Mouse (Mus musculus) forebrain, embryonic 11.5 days (tissue): ENCODE data around the gene 4931406C07Rik. TPM values are rescaled to one million over a fixed set of nuclear protein-coding genes. Genes with fewer than 3 reads are reported as not detected.

Source experiments
- ATAC-seq: fragments of 200-750 bp; cut with Nextera tagmentation; replicated peaks from 2 replicates; pipeline ENCODE4 v1.8.0; 2017; ENCODE audit warnings: moderate TSS enrichment; ENCODE audit not compliant: low FRiP score
- DNase-seq: peaks from one replicate; pipeline ENCODE4 v3.0.0-alpha.2; 2017; ENCODE audit warnings: low spot score
- H3K27ac ChIP-seq: fragments of 300-500 bp; sonication (generic); 2 replicates; pipeline ENCODE4 v1.5.1; 2014; ENCODE audit warnings: low read depth, low read length
- H3K27me3 ChIP-seq: fragments of 300-500 bp; sonication (generic); 2 replicates; pipeline ENCODE4 v1.6.1; 2014; ENCODE audit warnings: mild to moderate bottlenecking, low read length, mixed read lengths; ENCODE audit not compliant: control insufficient read depth, insufficient read depth
- H3K36me3 ChIP-seq: fragments of 300-500 bp; sonication (generic); 2 replicates; pipeline ENCODE4 v1.6.1; 2014; ENCODE audit warnings: mild to moderate bottlenecking, low read length, moderate library complexity, mixed read lengths; ENCODE audit not compliant: control insufficient read depth, insufficient read depth
- H3K4me1 ChIP-seq: fragments of 300-500 bp; sonication (generic); replicated peaks from 2 replicates; pipeline ENCODE4 v1.6.1; 2014; ENCODE audit warnings: low read length, mixed read lengths; ENCODE audit not compliant: control insufficient read depth, insufficient read depth
- H3K4me2 ChIP-seq: fragments of 300-500 bp; sonication (generic); 2 replicates; pipeline ENCODE4 v1.6.1; 2014; ENCODE audit warnings: low read depth, mild to moderate bottlenecking, low read length, moderate library complexity, mixed read lengths; ENCODE audit not compliant: severe bottlenecking
- H3K4me3 ChIP-seq: fragments of 300-500 bp; sonication (generic); 2 replicates; pipeline ENCODE4 v1.5.1; 2014; ENCODE audit warnings: low read depth, low read length
- H3K9ac ChIP-seq: fragments of 300-500 bp; sonication (generic); 2 replicates; pipeline ENCODE4 v1.6.1; 2014; ENCODE audit warnings: low read length
- H3K9me3 ChIP-seq: fragments of 300-500 bp; sonication (generic); 2 replicates; pipeline ENCODE4 v1.6.1; 2016; ENCODE audit warnings: low read length, mixed read lengths; ENCODE audit not compliant: control insufficient read depth
- WGBS: fragments of 180-500 bp; shearing (Covaris S2); extraction: QIAGEN DNeasy Blood & Tissue Kit; methylation state at CpG from one replicate; pipeline ENCODE4 v1.1.7; 2014; 5-methylcytosine and 5-hydroxymethylcytosine counted together
- polyA plus RNA-seq: library from polyadenylated mRNA; unstranded; fragments of >200 nt; fragmentation: Nextera tagmentation; extraction: Ambion mirVana; gene quantifications from 2 replicates; pipeline ENCODE4 v1.2.1, GENCODE M21; 2014

4931406C07Rik gene
- polyA plus RNA-seq, 1 experiment from 2014 or later = 6.3 TPM

GRCm38 (mm10) chr9:15279649-15280490 lies 26.4 kb downstream of the 4931406C07Rik start, which contains the start of gene Med17:
Gene Med17 (minus strand): TSS chr9:15279931.
- Histone ChIP-seq H3K9ac (peak within 1 kb of the TSS; percentile 97), H3K27me3 (no peaks in the 10 kb centered on the region), H3K36me3 (peaks cover 2% of the 10 kb centered on the region; the same call in 1 of the 2 replicates), H3K27ac (peak within 1 kb of the TSS; percentile 69), H3K4me3 (peak within 1 kb of the TSS; percentile 93), H3K4me1 (peaks cover 5% of the 10 kb centered on the region; the same call in 1 of the 2 replicates), H3K4me2 (peak within 1 kb of the TSS; percentile 82), H3K9me3 (no peaks in the 10 kb centered on the region)
- WGBS = 1% methylated on average over 57 of the region's 57 CpGs
- peak; percentile 98 for ATAC-seq
- peak; percentile 96 for DNase-seq

DNA sequence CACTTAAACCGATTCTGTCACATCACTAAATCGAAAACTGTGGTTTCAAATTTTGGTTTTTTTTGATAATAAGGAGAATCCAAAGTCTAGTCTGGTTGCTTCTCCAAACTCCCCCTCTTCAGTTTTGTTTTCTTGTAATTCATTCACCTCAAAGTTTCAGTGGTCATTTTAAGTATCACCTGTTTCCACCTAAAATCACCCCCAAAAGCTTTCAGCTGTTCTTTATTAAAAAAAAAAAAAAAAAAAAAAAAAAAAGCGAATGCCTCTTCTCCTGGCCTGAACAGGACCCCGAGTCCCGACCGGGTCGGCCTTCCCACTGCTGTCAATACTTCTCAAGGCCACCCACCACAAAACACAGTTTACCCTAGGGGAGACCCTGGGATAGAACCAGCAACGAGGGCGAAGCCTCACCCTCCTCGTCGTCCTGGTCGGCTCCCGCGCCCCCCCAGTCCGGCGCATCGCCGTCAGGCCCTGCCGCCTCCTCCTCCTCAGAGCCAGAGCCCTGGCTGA lies 27.1 kb downstream of the 4931406C07Rik start:
- H3K27ac ChIP-seq = peak overlapping the region; percentile 69
- no peaks in the 10 kb centered on the region for H3K27me3 ChIP-seq
- peaks cover 4% of the 10 kb centered on the region; the same call in 1 of the 2 replicates for H3K36me3 ChIP-seq
- peaks cover 5% of the 10 kb centered on the region; the same call in 1 of the 2 replicates for H3K4me1 ChIP-seq
- peak overlapping the region; percentile 93 for H3K4me3 ChIP-seq
- 9% methylated on average over 19 of the region's 19 CpGs for WGBS
- H3K9me3 ChIP-seq = no peaks in the 10 kb centered on the region
- no peak for DNase-seq
- ATAC-seq = no peak
- H3K4me2 ChIP-seq = peak overlapping the region; percentile 82
- peak overlapping the region; percentile 97 for H3K9ac ChIP-seq

GRCm38 (mm10) chr9:15278343-15278742 lies 27.9 kb downstream of the 4931406C07Rik start:
- Histone ChIP-seq H3K36me3 (peaks cover 10% of the 10 kb centered on the region; the same call in 1 of the 2 replicates), H3K9ac (no peak overlapping the region), H3K27ac (no peak overlapping the region), H3K27me3 (no peaks in the 10 kb centered on the region), H3K9me3 (no peaks in the 10 kb centered on the region), H3K4me2 (no peak overlapping the region), H3K4me1 (peaks cover 5% of the 10 kb centered on the region; the same call in 1 of the 2 replicates), H3K4me3 (no peak overlapping the region)
- ATAC-seq = no peak
- DNase-seq = no peak
- WGBS = 97% methylated on average over 3 of the region's 3 CpGs

GRCm38 (mm10) chr9:15276855-15277254 lies 29.4 kb downstream of the 4931406C07Rik start:
- DNase-seq (no peak), ATAC-seq (no peak)
- Histone ChIP-seq H3K4me3 (no peak overlapping the region), H3K27me3 (no peaks in the 10 kb centered on the region), H3K27ac (no peak overlapping the region), H3K4me1 (peaks cover 5% of the 10 kb centered on the region; the same call in 1 of the 2 replicates), H3K4me2 (no peak overlapping the region), H3K9me3 (no peaks in the 10 kb centered on the region), H3K36me3 (peaks cover 20% of the 10 kb centered on the region; the same call in 1 of the 2 replicates), H3K9ac (no peak overlapping the region)
- WGBS = 88% methylated on average over 4 of the region's 4 CpGs

- Histone ChIP-seq H3K9ac (no peak overlapping the region), H3K27me3 (no peaks in the 10 kb centered on the region), H3K4me2 (no peak overlapping the region), H3K27ac (no peak overlapping the region), H3K4me1 (no peaks in the 10 kb centered on the region; the same call in 1 of the 2 replicates), H3K9me3 (no peaks in the 10 kb centered on the region), H3K36me3 (peaks cover 26% of the 10 kb centered on the region; the same call in 1 of the 2 replicates), H3K4me3 (no peak overlapping the region)
- WGBS = 95% methylated on average over 2 of the region's 2 CpGs
- ATAC-seq (no peak), DNase-seq (no peak)
Measured at GRCm38 (mm10) chr9:15273981-15274380, 32.3 kb downstream of the 4931406C07Rik start.

DNA sequence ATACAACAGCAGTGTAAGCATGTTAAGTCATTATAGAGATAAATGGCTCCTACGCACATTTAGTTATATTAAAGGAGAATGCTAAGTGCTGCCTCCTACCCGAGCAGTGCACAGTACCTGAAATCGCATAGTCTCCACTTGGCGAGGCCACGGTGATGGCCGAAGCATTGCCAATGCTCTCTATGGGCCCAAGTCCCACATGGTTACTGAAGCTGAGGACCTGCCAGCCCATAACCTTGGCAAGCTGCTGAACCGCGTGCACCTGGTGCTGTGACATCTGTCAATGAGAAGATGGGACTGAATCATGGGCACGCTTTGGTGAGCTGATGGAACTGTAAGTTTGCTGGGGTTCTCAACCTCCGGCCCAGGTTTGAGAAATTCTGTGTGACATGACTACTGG lies 42.8 kb downstream of the 4931406C07Rik start:
- H3K36me3 ChIP-seq = peaks cover 13% of the 10 kb centered on the region; the same call in 1 of the 2 replicates
- no peak overlapping the region for H3K4me2 ChIP-seq
- H3K4me3 ChIP-seq = no peak overlapping the region
- no peaks in the 10 kb centered on the region for H3K9me3 ChIP-seq
- H3K27me3 ChIP-seq = no peaks in the 10 kb centered on the region
- H3K27ac ChIP-seq = no peak overlapping the region
- H3K9ac ChIP-seq = no peak overlapping the region
- no peaks in the 10 kb centered on the region for H3K4me1 ChIP-seq
- no peak for DNase-seq
- ATAC-seq = no peak
- WGBS = 96% methylated on average over 10 of the region's 10 CpGs

DNA sequence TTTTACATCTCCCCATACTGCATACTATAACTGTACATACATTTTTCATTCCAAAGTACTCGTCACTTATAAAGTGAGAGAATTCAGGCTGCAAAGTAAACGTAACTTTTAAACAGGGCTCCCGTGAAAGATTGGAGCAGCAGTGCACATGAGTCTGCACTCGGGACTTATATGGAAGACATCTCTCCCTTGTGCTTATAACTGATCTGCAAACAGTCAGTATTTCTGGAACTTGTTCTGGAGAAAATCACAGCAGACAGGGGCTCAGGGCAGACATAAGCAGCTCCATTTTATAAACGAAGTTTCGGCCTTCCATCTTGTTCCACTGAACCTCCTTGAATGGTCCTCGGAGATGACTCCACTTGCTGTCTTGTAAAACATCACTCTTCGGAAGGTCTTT lies 44.3 kb downstream of the 4931406C07Rik start:
- Histone ChIP-seq H3K36me3 (peaks cover 13% of the 10 kb centered on the region; the same call in 1 of the 2 replicates), H3K9me3 (no peaks in the 10 kb centered on the region), H3K27me3 (no peaks in the 10 kb centered on the region), H3K9ac (no peak overlapping the region), H3K4me3 (no peak overlapping the region), H3K27ac (no peak overlapping the region), H3K4me1 (no peaks in the 10 kb centered on the region), H3K4me2 (no peak overlapping the region)
- no peak for DNase-seq
- WGBS = 91% methylated on average over 8 of the region's 8 CpGs
- no peak for ATAC-seq

GRCm38 (mm10) chr9:15256214-15256613 lies 50.0 kb downstream of the 4931406C07Rik start:
- no peaks in the 10 kb centered on the region for H3K27me3 ChIP-seq
- 80% methylated on average over 3 of the region's 3 CpGs for WGBS

More at GRCm38 (mm10) chr9:15256214-15256613, 50.0 kb downstream of the 4931406C07Rik start:
- Histone ChIP-seq H3K9me3 (no peaks in the 10 kb centered on the region), H3K27ac (no peak overlapping the region), H3K36me3 (no peaks in the 10 kb centered on the region), H3K4me2 (no peak overlapping the region), H3K9ac (no peak overlapping the region), H3K4me1 (no peaks in the 10 kb centered on the region), H3K4me3 (no peak overlapping the region)
- ATAC-seq (no peak), DNase-seq (no peak)
